Mouse (Mus musculus) testis, postnatal 14 days (tissue): Measurements from ENCODE around the gene Zfp57.
"Not testable (repeated sequence)": the region's sequence is repeated elsewhere in the genome, so short reads cannot be mapped to it uniquely, and the experiment has no call there.

Source experiments
- DNase-seq: peaks from one replicate; pipeline ENCODE4 v3.0.0; 2021; ENCODE audit warnings: low spot score

Zfp57 gene

GRCm38 (mm10) chr17:37000863-37001262, at the start of gene Zfp57:
Gene Zfp57, plus strand, starts transcription at chr17:37001163.
- DNase-seq = no peak

DNA sequence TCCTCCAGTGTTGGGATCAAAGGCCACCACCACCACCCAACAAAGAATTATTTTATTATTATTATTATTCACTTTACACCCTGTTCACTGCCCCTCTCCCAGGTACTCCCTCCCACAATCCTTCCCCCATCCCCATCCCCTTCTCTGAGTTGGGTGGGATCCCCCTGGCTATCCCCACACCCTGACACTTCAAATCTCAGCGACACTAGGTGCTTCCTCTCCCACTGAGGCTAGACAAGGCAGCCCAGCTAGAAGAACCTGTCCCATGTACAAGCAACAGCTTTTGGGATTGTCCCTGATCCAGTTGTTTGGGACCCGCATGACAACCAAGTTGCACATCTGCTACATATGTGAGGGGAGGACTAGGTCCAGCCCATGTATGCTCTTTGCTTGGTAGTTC, 48.3 kb upstream of the Zfp57 start:
- DNase-seq = no peak

GRCm38 (mm10) chr17:36953062-36953461, 47.9 kb upstream of the Zfp57 start:
- DNase-seq = no peak

DNA sequence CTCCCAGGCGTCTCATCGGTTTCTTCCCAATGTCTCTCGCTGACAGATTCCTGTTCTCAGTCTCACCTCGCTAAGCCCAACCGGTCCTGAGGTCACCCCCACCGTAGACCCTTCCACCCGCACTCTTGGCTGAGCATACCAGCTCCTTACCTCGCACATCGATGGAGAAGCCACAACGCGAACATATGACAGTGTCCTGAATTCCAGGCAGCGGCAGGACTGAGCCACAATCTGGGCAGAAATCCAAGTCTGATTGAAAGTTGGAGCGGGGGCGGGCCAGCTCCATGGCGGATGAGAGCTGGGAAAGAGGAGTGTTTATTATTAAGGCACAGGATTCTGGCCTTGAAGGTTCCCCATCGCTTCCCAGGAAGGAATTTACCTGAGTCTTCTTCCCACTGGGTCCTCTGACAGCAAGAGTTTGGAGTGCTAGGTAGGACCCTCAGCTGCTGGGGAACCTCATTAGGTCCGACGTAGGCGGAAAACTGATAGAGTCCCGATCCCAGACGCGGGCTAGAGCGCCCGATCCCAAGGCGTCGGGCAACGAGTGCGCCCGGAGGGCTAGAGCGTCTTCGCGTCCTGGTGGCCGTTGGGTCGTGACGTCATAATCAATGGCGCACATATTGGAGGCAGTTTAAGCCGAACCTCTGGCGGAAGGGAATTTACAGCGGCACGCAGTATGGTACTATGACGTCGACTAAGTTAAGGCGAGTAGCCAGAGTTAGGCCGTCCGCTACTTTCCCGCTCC, 42.8 kb upstream of the Zfp57 start, which contains the start of the genes Znrd1 and Znrd1as:
Gene Znrd1 (minus strand): TSS at position 561 of the 745 bp plus-strand sequence.
Gene Znrd1as (plus strand): TSS at position 594 of the 745 bp plus-strand sequence.
- peak; percentile 95 for DNase-seq

GRCm38 (mm10) chr17:36958884-36959283, 42.1 kb upstream of the Zfp57 start:
- no peak for DNase-seq

DNA sequence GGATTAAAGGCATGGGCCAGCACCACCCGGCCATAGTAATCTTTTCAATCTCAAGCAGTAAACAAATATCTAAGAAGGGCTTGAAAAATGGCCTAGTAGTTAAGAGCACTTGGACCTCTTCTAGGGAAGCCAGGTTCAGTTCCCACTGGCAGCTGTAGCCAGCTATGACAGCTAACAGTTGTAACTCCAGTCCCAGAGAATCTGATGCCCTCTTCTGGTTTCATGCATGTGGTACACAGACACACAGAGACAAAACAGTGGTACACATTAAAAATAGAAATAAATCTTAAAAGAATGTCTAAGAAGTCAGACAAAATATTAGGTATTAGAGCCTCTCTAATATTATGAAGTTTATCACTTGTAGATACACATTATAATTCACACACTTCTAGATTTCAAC, 39.8 kb upstream of the Zfp57 start:
- DNase-seq = no peak

DNA sequence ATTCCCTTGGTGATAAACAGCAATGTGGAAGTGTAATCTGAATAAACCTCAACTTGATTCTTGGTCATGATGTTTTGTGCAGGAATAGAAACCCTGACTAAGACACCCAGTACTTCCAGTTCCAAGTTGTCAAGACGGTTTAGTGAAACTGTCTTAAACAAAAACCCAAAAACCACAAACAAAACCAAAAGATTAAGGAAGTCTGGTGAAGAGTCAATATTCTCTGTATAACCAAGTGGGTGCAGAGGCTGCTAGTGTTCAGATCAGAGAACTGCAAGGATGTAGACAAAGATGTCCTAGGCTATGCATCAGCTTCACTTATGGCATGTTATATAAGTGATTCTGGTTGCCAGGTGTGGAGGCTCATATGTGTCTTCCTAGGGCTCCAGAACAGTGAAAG, 34.1 kb upstream of the Zfp57 start:
- DNase-seq = no peak

DNA sequence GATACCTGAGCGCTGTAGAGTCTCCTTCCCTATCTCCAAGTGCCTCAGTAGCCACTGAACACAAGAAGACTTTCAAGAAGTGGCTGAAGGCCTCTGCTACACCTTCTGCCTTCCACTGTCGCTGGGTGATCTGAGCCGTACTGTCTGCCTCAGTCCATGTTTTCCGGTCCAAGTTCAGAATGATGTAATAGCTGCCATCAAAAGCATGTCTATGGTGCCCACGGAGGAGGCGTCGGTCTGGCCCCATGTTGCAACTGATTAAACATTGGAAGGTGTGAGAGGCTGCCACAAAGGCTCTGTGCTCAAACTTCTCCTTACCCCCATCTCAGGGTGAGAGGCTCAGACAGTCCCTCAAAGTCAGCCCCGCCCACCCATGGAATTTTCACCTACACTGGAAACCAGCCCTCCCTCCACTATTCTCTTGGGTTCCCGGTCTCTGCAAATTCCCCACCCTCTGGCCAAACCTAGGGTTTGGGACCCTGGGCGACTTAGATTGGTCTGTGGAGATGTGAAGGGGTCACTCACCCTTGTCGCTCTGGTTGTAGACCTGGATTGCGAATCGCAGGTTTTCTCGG, 30.6 kb upstream of the Zfp57 start:
- DNase-seq = no peak

GRCm38 (mm10) chr17:36971172-36971850, 29.7 kb upstream of the Zfp57 start:
- DNase-seq = no peak

DNA sequence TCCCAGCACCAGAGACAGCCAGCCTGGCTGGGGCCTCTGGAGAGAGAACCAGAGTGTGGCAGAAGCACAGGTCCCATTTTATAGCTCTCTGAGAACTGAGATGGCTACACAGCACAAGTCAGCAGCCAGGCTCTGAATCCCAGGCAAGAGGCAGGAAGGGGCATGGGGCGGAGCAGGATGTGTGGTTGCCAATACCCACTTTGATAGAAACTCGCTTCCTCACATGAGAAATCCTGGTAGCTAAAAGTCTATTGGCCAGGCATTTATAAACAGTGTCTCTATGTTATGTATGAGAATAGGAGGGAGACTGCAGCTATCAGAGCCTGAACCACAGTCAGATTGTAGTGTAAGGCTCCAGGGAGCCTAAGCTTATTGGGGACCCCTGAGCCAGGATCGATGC, 28.2 kb upstream of the Zfp57 start:
- DNase-seq = no peak

DNA sequence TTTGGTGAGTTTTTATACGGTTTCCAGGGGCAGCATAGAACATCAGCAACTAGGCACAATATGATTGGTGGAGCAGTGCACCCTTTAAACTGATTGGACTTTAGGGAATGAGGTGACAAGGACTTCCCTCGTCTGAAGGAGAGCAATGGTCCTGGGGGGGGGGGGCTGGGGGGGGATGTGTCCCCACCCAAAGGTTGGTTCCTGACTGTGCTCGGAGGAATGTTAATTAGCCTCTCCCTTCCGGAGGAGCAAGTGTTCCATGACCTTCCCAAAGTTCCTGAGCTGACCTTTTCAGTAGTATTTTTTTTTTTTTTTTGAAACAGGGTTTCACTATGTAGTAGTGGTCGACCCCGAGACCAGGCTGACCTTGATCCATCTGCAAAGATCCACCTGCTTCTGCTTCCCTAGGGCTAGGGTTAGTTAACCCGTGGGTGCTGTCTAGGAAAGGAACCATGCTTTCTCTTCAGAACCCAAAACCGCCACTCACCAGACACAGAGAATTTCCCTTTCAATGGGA, 27.6 kb upstream of the Zfp57 start:
- no peak for DNase-seq

GRCm38 (mm10) chr17:36981221-36981813, 19.6 kb upstream of the Zfp57 start, which contains the start of gene 2410137M14Rik:
Gene 2410137M14Rik, minus strand, starts transcription at chr17:36981237.
- no peak for DNase-seq

GRCm38 (mm10) chr17:36981845-36982244, 19.1 kb upstream of the Zfp57 start:
- no peak for DNase-seq

- DNase-seq = no peak
These were observed 18.5 kb upstream of the Zfp57 start for GRCm38 (mm10) chr17:36982253-36983155.

GRCm38 (mm10) chr17:36988475-36988874, 12.5 kb upstream of the Zfp57 start:
- no peak for DNase-seq

GRCm38 (mm10) chr17:36989437-36989836, 11.5 kb upstream of the Zfp57 start, which contains the start of gene H2-M5:
Gene H2-M5, minus strand, starts transcription at chr17:36989537.
- DNase-seq = no peak

GRCm38 (mm10) chr17:36990630-36991029, 10.3 kb upstream of the Zfp57 start:
- not testable (repeated sequence) for DNase-seq

GRCm38 (mm10) chr17:36992336-36993104, 8.4 kb upstream of the Zfp57 start:
- no peak for DNase-seq

DNA sequence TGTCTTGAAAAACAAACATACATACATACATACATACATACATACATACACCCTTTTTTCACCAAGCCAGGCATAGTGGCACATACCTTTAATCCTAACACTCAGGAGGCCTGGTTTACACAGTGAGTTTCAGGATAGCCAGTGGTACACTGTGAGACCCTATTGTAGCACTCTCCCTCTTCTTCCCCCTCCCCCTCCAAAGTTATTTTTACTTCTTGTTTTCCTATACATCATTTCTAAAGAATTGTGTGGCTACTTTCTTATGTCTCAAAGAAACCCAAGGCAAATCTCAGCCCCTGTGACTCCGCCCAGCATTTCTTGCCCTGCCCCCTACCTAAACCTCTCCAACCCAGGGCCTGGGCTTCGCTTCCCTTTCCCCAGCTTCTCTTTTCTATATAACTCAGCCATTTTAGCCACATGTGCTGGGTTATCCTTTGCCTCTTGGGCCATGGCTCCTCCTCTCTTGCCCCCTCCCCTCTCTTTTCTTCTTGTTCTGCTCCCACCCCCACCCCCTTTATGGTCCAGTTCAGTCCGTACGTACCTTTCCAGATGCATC, 7.1 kb upstream of the Zfp57 start:
- no peak for DNase-seq

DNA sequence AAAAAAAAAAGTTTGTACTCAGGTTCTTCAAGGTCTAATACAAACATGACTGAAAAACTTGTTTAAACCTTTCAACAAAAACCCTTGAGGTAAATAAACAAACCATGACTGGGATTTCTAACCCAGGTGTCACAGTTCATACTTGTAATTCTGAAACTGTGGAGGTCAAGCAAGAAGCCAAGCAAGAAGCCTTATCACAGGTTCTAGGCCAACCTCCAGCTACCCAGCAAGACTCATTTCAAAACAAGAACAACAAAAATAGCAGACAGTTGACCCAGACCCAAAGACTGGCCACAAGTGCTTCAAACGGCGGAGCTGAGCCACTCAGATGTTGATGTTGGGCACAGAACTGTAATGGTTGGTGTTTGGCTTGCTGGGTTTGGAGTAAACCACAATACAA, 6.4 kb upstream of the Zfp57 start:
- no peak for DNase-seq
